Mouse (Mus musculus) intestine, embryonic 14.5 days (tissue): ENCODE data around the gene Gdpd1. TPM values are rescaled to one million over a fixed set of nuclear protein-coding genes. Genes with fewer than 3 reads are reported as not detected.

ENCODE experiments used
- ATAC-seq: fragments of 200-750 bp; cut with Nextera tagmentation; replicated peaks from 2 replicates; pipeline ENCODE4 v1.8.0; 2017; ENCODE audit warnings: low read depth, moderate number of reproducible peaks, moderate TSS enrichment, moderate library complexity; ENCODE audit not compliant: low FRiP score, low TSS enrichment
- DNase-seq: peaks from one replicate; pipeline ENCODE4 v3.0.0-alpha.2; 2018; ENCODE audit warnings: low spot score
- H3K27ac ChIP-seq: fragments of 300-500 bp; sonication (generic); 2 replicates; pipeline ENCODE4 v1.5.1; 2014; ENCODE audit warnings: low read depth, mild to moderate bottlenecking, control low read depth
- H3K27me3 ChIP-seq: fragments of 300-500 bp; sonication (generic); replicated peaks from 2 replicates; pipeline ENCODE4 v1.6.1; 2014; ENCODE audit warnings: low read length, control low read depth; ENCODE audit not compliant: control insufficient read depth, insufficient read depth
- H3K36me3 ChIP-seq: fragments of 300-500 bp; sonication (generic); 2 replicates; pipeline ENCODE4 v1.6.1; 2014; ENCODE audit warnings: low read length, control low read depth; ENCODE audit not compliant: control insufficient read depth, insufficient read depth
- H3K4me1 ChIP-seq: fragments of 300-500 bp; sonication (generic); replicated peaks from 2 replicates; pipeline ENCODE4 v1.6.1; 2014; ENCODE audit warnings: low read length, control low read depth, mixed read lengths; ENCODE audit not compliant: control insufficient read depth, insufficient read depth
- H3K4me2 ChIP-seq: fragments of 300-500 bp; sonication (generic); 2 replicates; pipeline ENCODE4 v1.6.1; 2014; ENCODE audit warnings: low read length
- H3K4me3 ChIP-seq: fragments of 300-500 bp; sonication (generic); 2 replicates; pipeline ENCODE4 v1.5.1; 2014; ENCODE audit warnings: low read depth, low read length, control low read depth, mixed read lengths
- H3K9ac ChIP-seq: fragments of 300-500 bp; sonication (generic); 2 replicates; pipeline ENCODE4 v1.6.1; 2014; ENCODE audit warnings: mild to moderate bottlenecking, low read length
- H3K9me3 ChIP-seq: fragments of 300-500 bp; sonication (generic); 2 replicates; pipeline ENCODE4 v1.6.1; 2016; ENCODE audit warnings: low read length, control low read depth; ENCODE audit not compliant: control insufficient read depth
- WGBS: fragments of 180-500 bp; shearing (Covaris S2); extraction: QIAGEN DNeasy Blood & Tissue Kit; methylation state at CpG from one replicate; pipeline ENCODE4 v1.1.7; 2014; 5-methylcytosine and 5-hydroxymethylcytosine counted together
- polyA plus RNA-seq: library from polyadenylated mRNA; unstranded; fragments of >200 nt; fragmentation: Nextera tagmentation; extraction: Ambion mirVana; gene quantifications from 2 replicates; pipeline ENCODE4 v1.2.1, GENCODE M21; 2014

The Gdpd1 gene
- polyA plus RNA-seq, 1 experiment from 2014 or later, result 23.0 TPM

- Histone ChIP-seq H3K36me3 (no peaks in the 10 kb centered on the region), H3K27me3 (no peaks in the 10 kb centered on the region), H3K9ac (no peak overlapping the region), H3K4me2 (no peak overlapping the region), H3K4me3 (no peak overlapping the region), H3K27ac (no peak overlapping the region), H3K9me3 (no peaks in the 10 kb centered on the region), H3K4me1 (0 out of 2 replicates have a peak, but pooled peaks cover 8% of the 10 kb centered on the region)
- no peak for ATAC-seq
- no peak for DNase-seq
Measured at GRCm38 (mm10) chr11:87021551-87021950, 52.3 kb downstream of the Gdpd1 start.

GRCm38 (mm10) chr11:87020449-87020848 is 53.4 kb downstream of the Gdpd1 start:
- Histone ChIP-seq H3K9me3 (no peaks in the 10 kb centered on the region), H3K27ac (no peak overlapping the region), H3K9ac (no peak overlapping the region), H3K27me3 (no peaks in the 10 kb centered on the region), H3K4me1 (0 out of 2 replicates have a peak, but pooled peaks cover 3% of the 10 kb centered on the region), H3K36me3 (no peaks in the 10 kb centered on the region), H3K4me2 (no peak overlapping the region), H3K4me3 (no peak overlapping the region)
- WGBS, result 83% methylated on average over 5 of the region's 5 CpGs
- DNase-seq (no peak), ATAC-seq (no peak)

GRCm38 (mm10) chr11:87019431-87019830 is 54.4 kb downstream of the Gdpd1 start:
- no peak overlapping the region for H3K27ac ChIP-seq
- no peaks in the 10 kb centered on the region for H3K9me3 ChIP-seq
- 76% methylated on average over 8 of the region's 8 CpGs for WGBS
- H3K4me3 ChIP-seq, result no peak overlapping the region
- no peak overlapping the region for H3K9ac ChIP-seq
- DNase-seq (no peak), ATAC-seq (no peak)
- H3K36me3 ChIP-seq, result no peaks in the 10 kb centered on the region
- no peaks in the 10 kb centered on the region for H3K27me3 ChIP-seq
- H3K4me1 ChIP-seq, result no peaks in the 10 kb centered on the region
- H3K4me2 ChIP-seq, result no peak overlapping the region

GRCm38 (mm10) chr11:87018081-87018480 is 55.8 kb downstream of the Gdpd1 start:
- Histone ChIP-seq H3K9me3 (no peaks in the 10 kb centered on the region), H3K4me3 (no peak overlapping the region), H3K4me1 (no peaks in the 10 kb centered on the region), H3K27ac (no peak overlapping the region), H3K27me3 (no peaks in the 10 kb centered on the region), H3K9ac (no peak overlapping the region), H3K4me2 (no peak overlapping the region), H3K36me3 (no peaks in the 10 kb centered on the region)
- ATAC-seq (no peak), DNase-seq (no peak)
- 74% methylated on average over 4 of the region's 4 CpGs for WGBS

- H3K9ac ChIP-seq, result no peak overlapping the region
- 65% methylated on average over 3 of the region's 3 CpGs for WGBS
- no peak overlapping the region for H3K27ac ChIP-seq
- ATAC-seq, result no peak
- no peak for DNase-seq
- H3K4me3 ChIP-seq, result no peak overlapping the region
- H3K27me3 ChIP-seq, result no peaks in the 10 kb centered on the region
- H3K36me3 ChIP-seq, result no peaks in the 10 kb centered on the region
- H3K9me3 ChIP-seq, result no peaks in the 10 kb centered on the region
- H3K4me2 ChIP-seq, result no peak overlapping the region
- H3K4me1 ChIP-seq, result no peaks in the 10 kb centered on the region
Measured at GRCm38 (mm10) chr11:87015691-87016090, 58.2 kb downstream of the Gdpd1 start.

- no peaks in the 10 kb centered on the region for H3K36me3 ChIP-seq
- H3K4me3 ChIP-seq, result no peak overlapping the region
- no peaks in the 10 kb centered on the region for H3K27me3 ChIP-seq
- no peak overlapping the region for H3K27ac ChIP-seq
- H3K9ac ChIP-seq, result no peak overlapping the region
- ATAC-seq (0 out of 2 replicates have a peak, but pooled peaks have one; percentile 36), DNase-seq (peak; percentile 69)
- H3K9me3 ChIP-seq, result no peaks in the 10 kb centered on the region
- WGBS, result 24% methylated on average over 9 of the region's 9 CpGs
- H3K4me2 ChIP-seq, result no peak overlapping the region
- H3K4me1 ChIP-seq, result peaks cover 3% of the 10 kb centered on the region; the same call in 1 of the 2 replicates
Measured at GRCm38 (mm10) chr11:87010476-87010875, 63.4 kb downstream of the Gdpd1 start.

GRCm38 (mm10) chr11:87007371-87007770 is 66.5 kb downstream of the Gdpd1 start:
- Histone ChIP-seq H3K27ac (0 out of 2 replicates have a peak overlapping the region, but pooled peaks have one; percentile 22), H3K4me1 (peaks cover 3% of the 10 kb centered on the region; the same call in 1 of the 2 replicates), H3K4me3 (no peak overlapping the region), H3K4me2 (no peak overlapping the region), H3K36me3 (no peaks in the 10 kb centered on the region), H3K27me3 (no peaks in the 10 kb centered on the region), H3K9ac (no peak overlapping the region), H3K9me3 (no peaks in the 10 kb centered on the region)
- no peak for ATAC-seq
- DNase-seq, result no peak
- WGBS, result 32% methylated on average over 8 of the region's 8 CpGs

GRCm38 (mm10) chr11:87004960-87005755 is 68.7 kb downstream of the Gdpd1 start:
- Histone ChIP-seq H3K4me3 (no peak overlapping the region), H3K9me3 (no peaks in the 10 kb centered on the region), H3K36me3 (no peaks in the 10 kb centered on the region), H3K9ac (no peak overlapping the region), H3K27ac (no peak overlapping the region), H3K27me3 (no peaks in the 10 kb centered on the region), H3K4me1 (peaks cover 3% of the 10 kb centered on the region; the same call in 1 of the 2 replicates), H3K4me2 (no peak overlapping the region)
- no peak for DNase-seq
- whole genome bisulfite sequencing, result 50% methylated on average over 12 of the region's 12 CpGs
- no peak for ATAC-seq
